ENCODE assay signal across 22 mouse cellular contexts in genomic region chr11:17170938-17171729, GRCm38 (mm10).
"Had no signal": no experiment of that assay in that cellular context is flagged by ENCODE, and none has a peak within 500 bp of the region (broad histone marks: within the 10 kb centered on the region; RNA-seq: fewer than 3 reads in every experiment).

No protein-coding gene starts in this region.

- H3K9me3 ChIP-seq: intestine, embryonic 15.5 days; kidney, embryonic 15.5 days; limb, embryonic 12.5 days; limb, embryonic 15.5 days; neural tube, embryonic 13.5 days; stomach, embryonic 15.5 days had no signal

- H3K4me2 ChIP-seq: intestine, embryonic 15.5 days; kidney, embryonic 15.5 days; limb, embryonic 12.5 days; limb, embryonic 15.5 days; liver, embryonic 11.5 days; midbrain, embryonic 11.5 days; neural tube, embryonic 13.5 days; stomach, embryonic 15.5 days had no signal

- H3K9ac ChIP-seq: intestine, embryonic 15.5 days; kidney, embryonic 15.5 days; limb, embryonic 12.5 days; limb, embryonic 15.5 days; liver, embryonic 14.5 days; liver, postnatal 0 days; neural tube, embryonic 13.5 days; stomach, embryonic 15.5 days had no signal

- H3K4me3 ChIP-seq: intestine, embryonic 15.5 days; kidney, embryonic 15.5 days; limb, embryonic 12.5 days; limb, embryonic 15.5 days; myocyte; neural tube, embryonic 13.5 days; stomach, embryonic 15.5 days had no signal

- ATAC-seq: intestine, embryonic 15.5 days; liver, postnatal 0 days; midbrain, embryonic 16.5 days had no signal

- H3K27me3 ChIP-seq: intestine, embryonic 15.5 days; kidney, embryonic 15.5 days; limb, embryonic 12.5 days; limb, embryonic 15.5 days; neural tube, embryonic 13.5 days; stomach, embryonic 15.5 days had no signal

- H3K36me3 ChIP-seq: intestine, embryonic 15.5 days had no signal

- DNase-seq: kidney, adult 11 months; kidney, adult 8-10 months; kidney, postnatal 14 days; kidney, postnatal 4 days; left cerebral cortex, postnatal 4 days; liver, postnatal 0 days; retina, postnatal 1 day; right cerebral cortex, postnatal 25 days; spleen, adult 18-20 months; thymus, adult 18-20 months; thymus, postnatal 36 days had no signal

- H3K27ac ChIP-seq: intestine, embryonic 15.5 days; kidney, embryonic 15.5 days; limb, embryonic 12.5 days; limb, embryonic 15.5 days; liver, embryonic 14.5 days; neural tube, embryonic 13.5 days; stomach, embryonic 15.5 days had no signal
